Mouse (Mus musculus): ENCODE results near the gene Lrrc75a. TPM values are rescaled to one million over a fixed set of nuclear protein-coding genes. Genes with fewer than 3 reads are reported as not detected.

Lrrc75a gene
- polyA plus RNA-seq (2014; fragmentation: Nextera tagmentation; extraction: Ambion mirVana), result 16.2 and 16.7 TPM in 2 replicates

DNA sequence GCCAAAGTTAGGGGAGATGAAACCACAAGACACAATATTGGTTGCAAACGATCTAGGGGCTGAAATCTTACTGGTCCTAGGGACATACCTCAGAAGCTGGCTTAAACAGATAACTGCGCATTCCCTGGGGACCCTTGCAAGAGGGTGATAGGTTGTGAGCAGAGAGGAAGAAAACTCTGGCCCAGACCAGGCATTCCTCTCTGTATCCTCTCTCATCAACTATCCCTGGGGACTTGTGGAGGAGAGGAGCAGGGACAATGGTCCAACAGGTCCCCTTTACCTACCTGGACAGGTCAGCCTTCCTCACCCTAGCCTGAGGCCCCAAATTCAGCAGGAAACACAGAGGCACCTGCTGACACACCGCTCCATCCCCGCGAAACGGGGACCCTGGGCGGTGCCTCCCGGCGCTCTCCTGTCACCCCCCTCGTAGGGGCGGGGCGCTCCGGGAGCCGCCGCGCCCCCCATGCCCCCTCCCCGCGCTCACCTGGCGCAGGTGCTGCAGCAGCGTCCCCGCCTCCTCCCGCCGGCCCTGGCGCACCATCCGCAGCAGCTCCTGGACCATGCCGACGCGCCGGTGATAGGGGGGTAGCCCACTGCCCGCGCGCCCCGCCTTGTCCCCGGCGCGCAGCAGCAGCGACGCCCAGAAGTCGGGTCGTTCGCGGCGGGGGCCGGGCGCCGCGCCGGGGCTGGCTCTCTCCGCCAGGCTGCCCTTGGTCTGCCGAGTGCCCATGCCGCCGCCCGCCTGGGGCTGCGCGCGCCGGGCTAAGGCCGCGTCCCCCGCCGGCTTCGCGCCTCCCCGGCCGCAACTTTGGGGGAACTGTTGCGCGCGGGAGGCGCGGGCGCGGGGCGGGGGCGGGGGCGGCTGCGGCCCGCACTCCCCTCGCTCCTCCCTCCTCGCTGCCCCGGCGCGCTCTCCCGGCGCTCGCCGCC is at the start of gene Lrrc75a:
Gene Lrrc75a, minus strand, starts transcription at position 863 of the 930 bp plus-strand sequence.
- H3K27me3 ChIP-seq (ENCODE audit: control insufficient read depth, insufficient read depth, low read length), result no peaks in the 10 kb centered on the region
- peak within 1 kb of the TSS; percentile 72 for H3K9ac ChIP-seq (ENCODE audit: low read depth, low read length)
- peak within 1 kb of the TSS; percentile 98 for H3K4me2 ChIP-seq (replicated peaks; ENCODE audit: low read depth, low read length)
- H3K9me3 ChIP-seq (ENCODE audit: control insufficient read depth, low read length), result no peaks in the 10 kb centered on the region
- DNase-seq (ENCODE audit: low spot score) (peak; percentile 69), ATAC-seq (ENCODE audit: low FRiP score) (peak; percentile 77)
- WGBS, result 2% methylated on average over 26 of the region's 86 CpGs
- 0 out of 2 replicates have a peak, but pooled peaks cover 7% of the 10 kb centered on the region for H3K4me1 ChIP-seq (replicated peaks; ENCODE audit: control insufficient read depth, insufficient read depth, low read length)
- H3K27ac ChIP-seq (ENCODE audit: low read depth, low read length), result peak within 1 kb of the TSS; percentile 65
- H3K4me3 ChIP-seq (ENCODE audit: low read depth, low read length), result peak within 1 kb of the TSS; percentile 78
- H3K36me3 ChIP-seq (ENCODE audit: control insufficient read depth, insufficient read depth, low read length), result no peaks in the 10 kb centered on the region

DNA sequence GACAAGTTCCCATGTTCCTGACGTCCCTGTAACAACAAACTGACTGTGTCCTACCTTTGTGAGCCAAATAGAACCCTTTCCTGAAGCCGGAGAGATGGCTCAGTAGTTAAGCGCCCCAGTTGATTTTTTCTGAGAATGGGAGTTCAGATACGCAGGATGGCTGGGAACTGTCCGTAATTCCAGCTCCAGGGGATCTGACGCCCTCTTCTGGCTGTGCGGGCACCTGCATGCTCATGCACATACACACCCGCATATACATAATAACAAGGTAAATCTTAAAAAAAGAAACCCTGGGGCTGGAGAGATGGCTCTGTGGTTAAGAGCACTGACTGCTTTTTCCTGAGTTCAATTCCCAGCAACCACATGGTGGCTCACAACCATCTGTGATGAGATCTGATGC is 46.8 kb upstream of the Lrrc75a start:
- WGBS, result 92% methylated on average over 8 of the region's 8 CpGs
- Histone ChIP-seq H3K4me1 (replicated peaks; ENCODE audit: control insufficient read depth, insufficient read depth, low read length) (no peaks in the 10 kb centered on the region), H3K4me3 (ENCODE audit: low read depth, low read length) (no peak overlapping the region), H3K9ac (ENCODE audit: low read depth, low read length) (no peak overlapping the region), H3K27ac (ENCODE audit: low read depth, low read length) (no peak overlapping the region), H3K9me3 (ENCODE audit: control insufficient read depth, low read length) (no peaks in the 10 kb centered on the region), H3K4me2 (replicated peaks; ENCODE audit: low read depth, low read length) (no peak overlapping the region), H3K27me3 (ENCODE audit: control insufficient read depth, insufficient read depth, low read length) (no peaks in the 10 kb centered on the region), H3K36me3 (ENCODE audit: control insufficient read depth, insufficient read depth, low read length) (no peaks in the 10 kb centered on the region)
- ATAC-seq (ENCODE audit: low FRiP score) (no peak), DNase-seq (ENCODE audit: low spot score) (no peak)

- Histone ChIP-seq H3K27ac (ENCODE audit: low read depth, low read length) (no peak overlapping the region), H3K4me2 (replicated peaks; ENCODE audit: low read depth, low read length) (no peak overlapping the region), H3K27me3 (ENCODE audit: control insufficient read depth, insufficient read depth, low read length) (no peaks in the 10 kb centered on the region), H3K36me3 (ENCODE audit: control insufficient read depth, insufficient read depth, low read length) (no peaks in the 10 kb centered on the region), H3K9ac (ENCODE audit: low read depth, low read length) (no peak overlapping the region), H3K9me3 (ENCODE audit: control insufficient read depth, low read length) (no peaks in the 10 kb centered on the region), H3K4me3 (ENCODE audit: low read depth, low read length) (no peak overlapping the region), H3K4me1 (replicated peaks; ENCODE audit: control insufficient read depth, insufficient read depth, low read length) (no peaks in the 10 kb centered on the region)
- no peak for ATAC-seq (ENCODE audit: low FRiP score)
- peak; percentile 85 for DNase-seq (ENCODE audit: low spot score)
- WGBS, result 25% methylated on average over 9 of the region's 11 CpGs
Observed at GRCm38 (mm10) chr11:62693299-62694184, 45.2 kb upstream of the Lrrc75a start.

DNA sequence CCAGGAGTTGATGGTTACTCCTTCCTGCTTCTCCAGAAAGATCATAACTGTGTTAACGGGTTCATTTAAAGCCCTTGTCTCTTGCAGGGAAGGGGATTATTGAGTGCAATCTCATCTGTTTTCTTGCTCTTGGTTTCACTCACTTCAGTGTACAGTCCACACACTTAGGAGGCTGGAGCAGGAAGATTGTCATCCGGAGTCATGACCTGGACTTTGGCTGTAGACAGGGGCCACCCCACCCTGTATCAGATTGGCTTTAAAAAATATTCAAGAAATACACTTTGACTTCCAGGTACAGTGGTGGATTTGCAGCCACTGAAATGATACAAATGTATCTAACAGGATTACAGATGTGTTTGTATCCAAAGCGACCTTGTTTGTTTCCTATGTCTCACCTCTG is 43.3 kb upstream of the Lrrc75a start:
- Histone ChIP-seq H3K27ac (ENCODE audit: low read depth, low read length) (no peak overlapping the region), H3K9me3 (ENCODE audit: control insufficient read depth, low read length) (no peaks in the 10 kb centered on the region), H3K27me3 (ENCODE audit: control insufficient read depth, insufficient read depth, low read length) (no peaks in the 10 kb centered on the region), H3K9ac (ENCODE audit: low read depth, low read length) (no peak overlapping the region), H3K36me3 (ENCODE audit: control insufficient read depth, insufficient read depth, low read length) (no peaks in the 10 kb centered on the region), H3K4me3 (ENCODE audit: low read depth, low read length) (no peak overlapping the region), H3K4me2 (replicated peaks; ENCODE audit: low read depth, low read length) (no peak overlapping the region), H3K4me1 (replicated peaks; ENCODE audit: control insufficient read depth, insufficient read depth, low read length) (no peaks in the 10 kb centered on the region)
- ATAC-seq (ENCODE audit: low FRiP score), result no peak
- DNase-seq (ENCODE audit: low spot score), result no peak
- 88% methylated on average over 3 of the region's 3 CpGs for WGBS

DNA sequence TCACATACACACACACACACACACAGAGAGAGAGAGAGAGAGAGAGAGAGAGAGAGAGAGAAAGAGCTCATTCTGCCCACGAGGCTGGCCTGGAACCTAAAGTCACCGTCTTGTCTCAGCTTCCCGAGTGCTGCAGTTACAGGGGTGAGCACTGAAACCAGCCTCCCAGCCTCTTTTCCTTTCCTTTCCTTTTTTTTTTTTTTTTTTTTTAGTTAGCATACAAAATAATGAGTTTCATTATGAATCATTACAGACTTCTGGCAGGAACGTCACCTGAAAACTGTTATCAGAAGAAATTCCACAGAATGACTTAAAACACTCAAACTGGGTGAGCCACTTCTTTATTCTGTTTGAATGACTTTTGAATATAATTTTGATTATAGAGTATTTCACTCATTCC is 31.6 kb upstream of the Lrrc75a start:
- no peak for DNase-seq (ENCODE audit: low spot score)
- no peak for ATAC-seq (ENCODE audit: low FRiP score)
- Histone ChIP-seq H3K4me1 (replicated peaks; ENCODE audit: control insufficient read depth, insufficient read depth, low read length) (no peaks in the 10 kb centered on the region), H3K27ac (ENCODE audit: low read depth, low read length) (no peak overlapping the region), H3K36me3 (ENCODE audit: control insufficient read depth, insufficient read depth, low read length) (no peaks in the 10 kb centered on the region), H3K27me3 (ENCODE audit: control insufficient read depth, insufficient read depth, low read length) (no peaks in the 10 kb centered on the region), H3K4me2 (replicated peaks; ENCODE audit: low read depth, low read length) (no peak overlapping the region), H3K9ac (ENCODE audit: low read depth, low read length) (no peak overlapping the region), H3K4me3 (ENCODE audit: low read depth, low read length) (no peak overlapping the region), H3K9me3 (ENCODE audit: control insufficient read depth, low read length) (no peaks in the 10 kb centered on the region)
- WGBS, result 84% methylated on average over 4 of the region's 4 CpGs

DNA sequence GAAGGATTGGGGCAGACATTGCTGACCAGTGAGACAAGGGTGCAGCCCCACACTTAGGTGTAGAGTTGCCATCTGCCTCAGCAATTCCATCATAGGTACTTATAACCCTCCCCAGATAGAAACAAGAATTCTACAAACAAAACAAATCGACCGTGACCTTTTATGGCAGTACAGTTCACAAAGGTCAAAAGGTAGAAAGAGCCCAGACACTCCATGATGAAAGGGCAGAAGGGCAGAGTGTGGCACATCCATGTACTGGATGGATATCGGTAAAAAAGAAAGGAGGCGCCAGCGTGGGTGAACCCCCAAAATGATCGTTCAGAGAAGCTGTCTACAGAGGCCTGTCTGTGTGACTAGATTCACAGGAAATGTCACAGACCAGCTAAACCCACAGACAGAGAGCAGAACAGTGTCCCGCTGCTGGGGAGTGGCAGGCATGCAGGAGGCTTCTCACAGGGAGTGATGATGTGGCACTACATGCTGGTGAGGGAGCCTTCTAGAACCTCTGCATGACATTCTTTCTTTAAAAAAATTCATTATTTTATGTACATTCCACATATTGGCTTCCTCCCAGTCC is 30.5 kb upstream of the Lrrc75a start:
- ATAC-seq (ENCODE audit: low FRiP score) (no peak), DNase-seq (ENCODE audit: low spot score) (no peak)
- no peaks in the 10 kb centered on the region for H3K9me3 ChIP-seq (ENCODE audit: control insufficient read depth, low read length)
- no peak overlapping the region for H3K4me2 ChIP-seq (replicated peaks; ENCODE audit: low read depth, low read length)
- no peaks in the 10 kb centered on the region for H3K27me3 ChIP-seq (ENCODE audit: control insufficient read depth, insufficient read depth, low read length)
- no peak overlapping the region for H3K27ac ChIP-seq (ENCODE audit: low read depth, low read length)
- no peaks in the 10 kb centered on the region for H3K4me1 ChIP-seq (replicated peaks; ENCODE audit: control insufficient read depth, insufficient read depth, low read length)
- 86% methylated on average over 7 of the region's 7 CpGs for WGBS
- H3K4me3 ChIP-seq (ENCODE audit: low read depth, low read length), result no peak overlapping the region
- H3K36me3 ChIP-seq (ENCODE audit: control insufficient read depth, insufficient read depth, low read length), result no peaks in the 10 kb centered on the region
- no peak overlapping the region for H3K9ac ChIP-seq (ENCODE audit: low read depth, low read length)

- no peak overlapping the region for H3K4me3 ChIP-seq (ENCODE audit: low read depth, low read length)
- H3K4me2 ChIP-seq (replicated peaks; ENCODE audit: low read depth, low read length), result no peak overlapping the region
- no peaks in the 10 kb centered on the region for H3K9me3 ChIP-seq (ENCODE audit: control insufficient read depth, low read length)
- DNase-seq (ENCODE audit: low spot score) (no peak), ATAC-seq (ENCODE audit: low FRiP score) (no peak)
- H3K4me1 ChIP-seq (replicated peaks; ENCODE audit: control insufficient read depth, insufficient read depth, low read length), result 0 out of 2 replicates have a peak, but pooled peaks cover 2% of the 10 kb centered on the region
- no peak overlapping the region for H3K9ac ChIP-seq (ENCODE audit: low read depth, low read length)
- 91% methylated on average over 4 of the region's 4 CpGs for WGBS
- H3K36me3 ChIP-seq (ENCODE audit: control insufficient read depth, insufficient read depth, low read length), result no peaks in the 10 kb centered on the region
- H3K27me3 ChIP-seq (ENCODE audit: control insufficient read depth, insufficient read depth, low read length), result no peaks in the 10 kb centered on the region
- no peak overlapping the region for H3K27ac ChIP-seq (ENCODE audit: low read depth, low read length)
Observed at GRCm38 (mm10) chr11:62676290-62676596, 27.9 kb upstream of the Lrrc75a start.

DNA sequence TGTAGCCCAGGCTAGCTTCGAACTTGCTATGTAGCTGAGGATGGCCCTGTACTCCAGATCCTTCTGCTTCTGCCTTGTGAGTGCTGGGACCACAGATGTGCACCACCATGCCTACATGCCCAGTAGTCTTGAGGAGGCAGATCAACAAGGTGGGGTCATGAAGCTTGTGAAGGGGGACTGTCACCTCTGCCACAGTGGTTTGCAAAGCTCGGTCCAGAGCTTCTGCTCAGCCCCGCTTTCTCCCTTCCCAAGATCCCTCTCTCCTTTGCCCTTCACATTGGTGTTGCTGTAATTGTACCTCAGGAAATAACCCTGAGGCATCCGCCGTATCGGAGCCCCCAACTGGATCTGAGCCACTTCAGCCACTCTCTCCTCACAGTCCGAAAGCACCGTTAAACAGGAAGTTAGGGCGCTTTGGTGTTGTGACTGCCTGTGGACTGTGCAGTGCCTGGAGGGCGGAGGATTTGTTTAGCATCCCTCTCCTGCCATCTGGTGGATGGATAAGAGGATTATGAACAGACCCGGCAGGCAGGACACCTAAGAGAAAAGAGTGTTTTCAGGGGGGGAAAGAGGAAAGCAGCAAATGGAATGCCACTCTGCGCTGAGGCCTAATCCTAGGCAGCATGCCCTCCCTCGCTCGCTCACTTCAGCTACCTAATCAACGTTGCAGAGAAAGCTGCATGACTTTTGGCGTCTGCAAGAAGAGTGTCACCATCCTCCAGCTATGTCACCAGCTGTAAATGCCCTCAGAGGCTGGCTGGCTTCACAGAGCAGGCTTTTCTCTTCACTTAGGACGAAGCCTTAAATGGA is 27.4 kb upstream of the Lrrc75a start:
- H3K4me3 ChIP-seq (ENCODE audit: low read depth, low read length), result no peak overlapping the region; the same call in 1 of the 2 replicates

More for the DNA sequence above, 27.4 kb upstream of the Lrrc75a start:
- WGBS, result 19% methylated on average over 17 of the region's 17 CpGs
- H3K27me3 ChIP-seq (ENCODE audit: control insufficient read depth, insufficient read depth, low read length), result no peaks in the 10 kb centered on the region
- H3K27ac ChIP-seq (ENCODE audit: low read depth, low read length), result no peak overlapping the region
- H3K4me2 ChIP-seq (replicated peaks; ENCODE audit: low read depth, low read length), result peak overlapping the region; percentile 31
- 0 out of 2 replicates have a peak, but pooled peaks cover 2% of the 10 kb centered on the region for H3K4me1 ChIP-seq (replicated peaks; ENCODE audit: control insufficient read depth, insufficient read depth, low read length)
- ATAC-seq (ENCODE audit: low FRiP score) (peak; percentile 78), DNase-seq (ENCODE audit: low spot score) (peak; percentile 85)
- H3K9me3 ChIP-seq (ENCODE audit: control insufficient read depth, low read length), result no peaks in the 10 kb centered on the region
- 0 out of 2 replicates have a peak overlapping the region, but pooled peaks have one; percentile 21 for H3K9ac ChIP-seq (ENCODE audit: low read depth, low read length)
- no peaks in the 10 kb centered on the region for H3K36me3 ChIP-seq (ENCODE audit: control insufficient read depth, insufficient read depth, low read length)

Data from hindbrain, embryonic 11.5 days (tissue).